Mouse (Mus musculus) thymus, postnatal 14 days (tissue): ENCODE data around the gene G6pc2.

Experiments used
- DNase-seq: peaks from one replicate; pipeline ENCODE4 v3.0.0; 2021

Gene G6pc2

GRCm38 (mm10) chr2:69210773-69211172, at the start of gene G6pc2:
Gene G6pc2, plus strand, starts transcription at chr2:69211073.
- DNase-seq, result no peak

DNA sequence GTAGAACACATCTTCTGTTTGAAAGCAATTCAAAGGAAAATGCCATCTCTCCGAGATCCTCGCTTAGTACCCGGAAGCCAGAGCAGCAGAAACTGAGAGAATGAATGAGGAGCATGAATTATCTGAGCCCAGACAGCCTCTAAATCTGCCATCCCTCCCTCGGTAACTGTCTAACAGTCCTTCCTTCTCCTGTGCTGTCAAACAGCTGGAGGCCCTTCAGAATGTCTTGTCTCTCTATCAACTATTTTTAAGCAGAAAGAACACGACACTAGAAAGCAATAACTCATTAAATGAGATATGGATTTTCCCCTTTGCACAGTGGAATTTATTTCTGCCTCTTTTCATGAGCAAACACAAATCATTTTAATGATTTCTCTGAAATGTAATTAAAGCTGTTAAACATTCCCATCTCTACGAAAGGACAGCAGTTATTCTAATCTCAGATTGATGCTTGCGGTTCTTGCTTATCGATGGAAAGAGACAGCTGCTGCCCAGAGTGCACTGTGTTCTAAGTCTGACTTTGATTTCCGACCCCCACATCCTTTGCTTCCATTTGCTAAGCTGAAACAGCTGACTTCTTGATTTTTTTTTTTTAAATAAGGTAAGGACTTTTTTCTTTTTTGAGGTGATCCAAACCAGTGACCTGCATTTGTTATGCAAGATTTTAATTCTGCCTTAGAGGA, 40.3 kb upstream of the G6pc2 start:
- no peak for DNase-seq

DNA sequence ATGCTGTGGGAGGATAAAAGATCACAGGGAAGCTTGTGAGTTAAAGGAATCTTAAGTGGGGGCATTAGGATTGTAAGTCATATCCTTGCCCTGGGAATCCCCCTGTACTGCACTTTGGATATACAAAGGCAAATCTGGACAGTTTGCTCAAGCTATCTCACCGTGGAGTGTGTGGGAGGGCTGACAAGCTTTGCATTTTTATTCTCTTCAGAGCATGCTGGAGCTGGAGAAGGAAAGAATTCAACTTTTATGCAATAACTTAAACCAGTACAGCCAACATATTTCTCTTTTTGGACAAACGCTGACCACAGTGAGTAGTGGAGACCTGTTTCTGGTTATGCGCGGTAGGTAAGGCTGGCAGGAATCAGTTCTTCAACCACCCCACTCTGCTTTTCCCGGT, 35.6 kb upstream of the G6pc2 start:
- DNase-seq, result no peak

GRCm38 (mm10) chr2:69179721-69180120, 31.2 kb upstream of the G6pc2 start:
- DNase-seq, result no peak

DNA sequence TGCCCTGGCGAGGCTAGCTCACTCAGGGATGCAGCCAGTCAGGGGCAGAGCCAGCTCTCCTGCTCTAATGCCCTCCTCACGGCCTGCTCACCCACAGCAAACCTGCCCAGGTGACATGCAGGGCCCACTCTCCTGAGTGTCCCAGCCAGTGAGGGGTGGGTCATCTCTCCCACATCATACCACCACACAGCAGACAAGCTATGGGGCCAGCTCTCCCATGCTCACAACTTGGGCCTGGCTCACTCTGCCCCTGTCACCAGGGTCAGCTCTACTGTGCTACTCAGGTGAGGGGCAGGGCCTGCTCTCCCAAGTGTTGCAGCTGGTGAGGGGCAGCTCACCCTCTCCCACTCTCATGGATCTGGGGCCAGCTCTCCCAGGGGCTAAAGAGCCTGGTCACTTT, 22.9 kb upstream of the G6pc2 start:
- no peak for DNase-seq

- DNase-seq, result no peak
Observed at GRCm38 (mm10) chr2:69188732-69189131, 22.1 kb upstream of the G6pc2 start.

DNA sequence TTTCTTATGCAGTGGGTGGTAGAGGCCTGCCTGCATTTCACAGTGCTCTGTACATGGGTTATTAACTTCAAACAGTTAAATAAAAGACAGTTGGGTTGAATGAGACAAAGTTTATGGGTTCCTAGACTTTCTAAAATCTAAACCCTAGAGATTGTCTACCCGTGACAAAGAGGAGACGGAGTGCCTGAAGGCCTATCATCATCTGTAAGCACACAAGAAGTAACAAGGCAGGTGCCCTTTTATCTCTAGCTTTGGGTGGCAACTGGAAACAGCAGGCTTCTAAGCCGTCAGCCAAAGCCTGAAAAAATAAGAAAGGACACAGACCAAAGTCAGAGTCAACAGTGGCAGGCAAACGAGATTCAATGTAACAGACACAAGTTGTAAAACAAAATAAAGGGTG, 21.7 kb upstream of the G6pc2 start:
- no peak for DNase-seq

DNA sequence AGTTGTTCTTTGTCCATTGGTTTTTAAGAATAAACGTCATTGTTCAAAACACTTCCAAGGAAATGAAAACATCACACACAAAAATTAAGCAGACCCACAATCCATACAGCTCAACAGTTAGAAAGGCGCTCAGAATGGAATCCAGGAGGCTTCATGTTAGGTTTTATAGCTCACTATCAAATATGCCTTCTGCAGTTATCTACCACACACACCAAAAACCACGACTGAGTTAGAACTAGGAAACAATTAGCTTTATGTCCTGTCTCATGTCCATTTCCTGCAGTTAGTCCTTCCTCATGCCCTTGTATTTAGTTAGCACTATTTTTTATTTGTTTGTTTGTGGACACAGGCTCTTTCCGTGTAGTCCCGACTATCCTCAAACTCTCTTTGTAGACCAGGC, 19.8 kb upstream of the G6pc2 start:
- no peak for DNase-seq

GRCm38 (mm10) chr2:69193555-69193954, 17.3 kb upstream of the G6pc2 start:
- DNase-seq, result no peak

DNA sequence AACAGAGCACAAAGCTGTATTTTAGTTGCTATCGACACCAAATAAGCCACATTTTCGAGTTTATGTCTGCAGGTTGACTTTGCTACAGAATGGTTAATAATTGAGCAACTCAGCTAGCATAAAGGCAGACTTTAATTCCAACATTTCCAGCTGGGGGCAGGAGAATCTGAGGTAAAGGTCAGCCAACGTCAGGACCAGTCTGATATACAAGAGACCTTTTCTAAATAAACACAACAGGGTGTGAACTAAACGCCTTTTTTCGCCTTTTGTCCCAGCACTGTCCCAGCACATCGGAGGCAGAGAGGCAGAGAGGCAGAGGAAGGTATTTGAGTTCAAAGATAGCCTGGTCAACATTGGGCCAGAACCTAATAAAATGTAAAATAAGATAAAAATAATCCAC, 5.7 kb upstream of the G6pc2 start:
- DNase-seq, result no peak

GRCm38 (mm10) chr2:69205791-69206351, 5.0 kb upstream of the G6pc2 start, which contains the start of gene Spc25:
Gene Spc25, minus strand, starts transcription at chr2:69206194.
- DNase-seq, result peak; percentile 91

DNA sequence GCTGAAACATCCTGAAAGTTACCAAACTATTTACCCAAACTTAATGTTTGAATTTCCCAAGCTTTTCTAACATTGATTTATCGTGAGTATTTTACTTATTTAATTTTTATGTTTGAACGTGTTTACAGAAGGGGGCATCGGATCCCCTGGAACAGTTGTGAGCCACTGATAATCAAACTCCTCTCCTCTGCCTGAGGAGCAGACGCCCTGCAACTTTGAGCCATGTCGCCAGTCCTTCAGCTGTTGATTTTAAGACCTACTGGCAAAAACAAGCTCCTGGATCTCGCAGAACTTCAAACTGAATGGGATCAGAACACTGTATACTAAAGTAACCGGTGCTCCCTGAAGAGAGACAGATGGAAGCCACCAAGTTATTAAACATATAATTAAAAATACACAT, 4.3 kb upstream of the G6pc2 start:
- DNase-seq, result no peak

DNA sequence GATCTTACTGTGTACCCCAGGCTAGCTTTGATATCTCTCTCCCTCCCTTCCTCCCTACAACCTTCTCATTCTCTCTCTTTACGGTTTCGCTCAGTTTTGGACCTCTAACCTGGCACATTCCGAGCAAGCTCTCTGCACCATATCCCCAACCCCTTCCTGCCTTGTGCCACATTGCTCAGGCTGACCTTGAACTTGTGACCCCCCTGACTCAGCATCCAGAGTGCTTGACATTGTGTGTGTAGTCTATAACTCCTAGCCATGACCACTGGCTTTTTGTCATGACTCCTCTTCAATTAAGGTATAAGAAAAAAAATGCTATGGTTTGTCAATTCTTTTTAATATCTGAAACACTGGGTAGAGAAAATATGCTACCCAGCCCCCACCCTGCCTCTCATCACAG, 1.2 kb upstream of the G6pc2 start:
- DNase-seq, result no peak

GRCm38 (mm10) chr2:69212652-69213051, 1.8 kb downstream of the G6pc2 start:
- no peak for DNase-seq

DNA sequence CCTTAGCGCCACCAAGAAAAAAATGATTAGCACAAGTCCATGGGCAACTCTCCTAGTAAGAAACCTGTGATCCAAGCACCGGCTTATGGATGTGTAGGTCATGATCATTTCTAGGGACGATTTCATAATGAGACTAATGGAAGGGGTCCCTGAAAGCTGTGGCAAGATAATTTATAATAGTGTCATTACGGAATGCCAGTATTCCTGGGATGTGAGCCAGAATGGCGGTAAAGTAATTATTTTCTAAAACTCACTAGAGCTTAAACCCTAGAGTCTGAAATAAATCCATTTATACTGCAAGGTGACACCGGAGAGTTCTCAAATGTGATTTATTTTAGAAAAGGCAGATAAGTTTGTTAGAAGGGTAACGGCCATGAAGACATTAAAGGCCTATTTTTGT, 4.4 kb downstream of the G6pc2 start:
- DNase-seq, result no peak

DNA sequence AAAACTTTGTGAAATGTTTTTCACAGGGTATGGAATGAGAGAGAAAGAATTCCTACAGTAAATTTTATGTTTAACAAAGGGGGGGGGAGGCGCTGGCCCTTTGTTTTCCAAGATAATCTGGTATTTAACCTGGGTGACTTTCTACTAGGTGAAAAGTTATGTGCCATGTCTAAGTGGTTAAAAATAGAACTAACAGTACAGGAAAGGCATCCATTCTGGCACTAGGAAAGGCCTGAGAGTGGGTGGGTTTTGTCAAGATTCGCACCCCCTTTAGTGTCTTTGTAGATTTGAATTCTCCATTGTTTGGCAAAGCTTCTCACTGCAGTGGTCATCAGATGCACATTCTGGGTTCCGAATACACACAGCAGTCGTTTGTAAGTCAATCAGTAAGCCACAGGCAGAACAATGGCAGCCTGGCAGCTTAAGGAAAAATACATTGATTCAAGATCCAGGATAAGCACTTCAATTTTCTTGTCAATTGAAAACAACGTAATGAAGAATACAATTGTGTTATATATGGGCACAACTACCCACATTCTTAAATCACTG, 11.1 kb downstream of the G6pc2 start:
- no peak for DNase-seq

DNA sequence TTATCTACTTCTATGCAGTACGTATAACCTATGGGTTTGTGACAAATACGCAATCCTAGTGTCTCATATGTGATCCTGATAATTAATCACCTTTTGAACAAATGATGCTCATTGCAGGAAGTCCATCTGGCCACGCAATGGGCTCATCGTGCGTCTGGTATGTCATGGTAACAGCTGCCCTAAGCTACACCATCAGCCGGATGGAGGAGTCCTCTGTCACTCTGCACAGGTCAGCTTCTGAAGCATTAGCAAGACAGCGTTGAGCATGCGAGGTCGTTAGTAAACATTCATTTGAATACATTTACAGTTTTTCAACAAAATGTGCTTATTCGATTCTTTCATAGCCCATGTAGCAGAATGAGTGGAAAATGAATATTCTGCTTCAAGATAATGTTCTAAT, 11.9 kb downstream of the G6pc2 start:
- no peak for DNase-seq

- DNase-seq, result no peak
Observed at GRCm38 (mm10) chr2:69224724-69225123, 13.9 kb downstream of the G6pc2 start.

DNA sequence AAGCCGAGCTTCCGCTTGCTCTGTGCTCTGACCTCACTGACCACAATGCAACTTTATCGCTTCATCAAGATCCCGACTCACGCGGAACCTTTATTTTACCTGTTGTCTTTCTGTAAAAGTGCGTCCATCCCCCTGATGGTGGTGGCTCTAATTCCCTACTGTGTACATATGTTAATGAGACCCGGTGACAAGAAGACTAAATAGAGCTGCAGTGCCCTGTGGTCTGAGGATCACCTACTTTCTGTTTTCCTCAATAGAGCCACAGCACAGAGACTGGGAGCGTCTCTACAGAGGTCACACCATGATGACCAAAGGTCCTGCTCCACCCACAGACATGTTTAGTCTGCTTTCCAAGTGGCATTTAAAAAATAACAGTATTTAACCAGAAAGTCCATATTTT, 16.0 kb downstream of the G6pc2 start:
- DNase-seq, result no peak

DNA sequence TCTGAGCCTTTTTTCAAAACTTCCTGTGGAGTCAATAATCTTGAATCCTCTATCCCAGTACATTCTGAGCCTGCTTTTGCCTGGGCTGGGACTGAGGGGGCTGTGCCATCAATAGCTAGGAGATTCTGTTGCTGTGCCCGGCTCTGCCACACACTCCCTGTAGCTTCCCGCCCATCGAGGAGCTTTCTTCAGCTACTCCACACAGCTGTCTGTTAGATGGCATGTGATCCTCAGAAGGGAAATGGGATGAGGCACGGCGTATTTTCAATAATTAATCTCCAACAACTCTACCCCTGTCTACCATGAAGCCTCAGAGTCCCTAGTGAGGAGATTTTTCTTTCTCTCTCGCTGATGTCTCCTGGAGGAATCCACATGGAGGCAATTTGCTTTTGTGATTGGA, 17.8 kb downstream of the G6pc2 start:
- DNase-seq, result no peak

DNA sequence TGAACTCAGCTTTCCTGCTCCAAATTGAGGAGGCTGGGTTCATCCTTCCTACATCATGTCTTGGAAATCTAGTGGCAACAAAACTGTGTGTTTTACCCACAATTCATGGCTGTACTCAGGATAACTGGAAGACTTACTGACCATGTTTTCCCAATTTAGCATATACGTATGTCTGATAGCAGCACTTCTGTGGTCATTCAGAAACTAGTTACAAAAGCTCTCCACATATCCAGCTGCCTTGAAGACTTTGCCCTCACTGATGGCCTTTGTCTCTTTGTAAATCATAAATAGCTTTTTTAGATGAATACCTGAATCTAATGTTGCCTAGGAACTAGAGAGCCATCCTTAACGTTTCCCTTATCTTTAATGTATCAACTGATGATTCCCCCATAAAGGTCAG, 19.3 kb downstream of the G6pc2 start:
- no peak for DNase-seq

- DNase-seq, result no peak
Observed at GRCm38 (mm10) chr2:69232101-69232500, 21.2 kb downstream of the G6pc2 start.

DNA sequence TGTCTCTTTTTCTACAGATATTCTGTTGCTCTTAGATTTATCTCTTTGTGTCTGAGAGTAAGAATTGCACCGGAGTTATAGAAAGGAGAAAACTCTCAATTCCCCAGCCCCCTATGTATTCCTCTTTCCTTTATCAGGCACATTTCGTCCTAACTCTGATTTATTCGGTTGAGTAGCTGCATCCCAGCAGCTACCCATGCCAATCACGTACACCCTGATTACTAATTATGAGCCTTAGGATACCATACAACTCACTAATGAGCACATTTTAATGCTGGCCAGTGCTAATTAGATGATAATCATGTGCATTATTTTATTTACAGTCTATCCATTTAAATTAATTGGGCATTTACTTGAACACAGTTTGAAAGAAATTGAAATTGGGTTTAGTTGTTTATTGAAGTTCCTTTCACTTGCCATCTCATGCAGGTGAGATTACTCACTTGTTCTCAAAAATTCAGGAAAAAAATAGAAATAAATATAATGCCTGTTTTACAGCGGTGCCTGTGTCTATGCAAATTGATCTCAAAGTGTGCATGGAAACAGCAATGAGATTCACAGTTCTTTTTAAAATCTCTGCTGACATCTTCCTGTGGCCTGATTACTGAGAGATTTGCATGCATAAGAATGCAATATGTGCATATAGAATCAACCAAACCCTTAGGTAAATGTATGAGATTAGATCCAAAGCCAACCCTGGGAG, 24.3 kb downstream of the G6pc2 start:
- DNase-seq, result no peak

DNA sequence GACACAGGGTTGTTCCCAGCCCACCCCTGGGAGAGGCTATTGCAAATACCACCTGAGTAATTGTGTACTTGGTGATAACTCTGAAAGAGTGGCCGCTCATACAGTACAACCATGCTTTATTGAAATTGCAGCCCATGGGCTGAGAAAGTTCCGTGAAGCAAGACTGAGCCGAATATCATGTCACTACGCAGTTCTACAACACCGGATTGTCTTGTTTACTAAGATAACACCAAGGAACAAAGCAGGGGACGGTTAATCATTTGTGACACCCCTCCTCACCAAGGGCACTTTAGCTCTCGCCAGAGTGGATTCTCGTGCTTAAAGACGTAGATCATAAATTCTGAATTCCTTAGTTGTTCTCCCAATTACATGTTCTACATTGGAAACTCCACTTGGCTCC, 28.4 kb downstream of the G6pc2 start:
- no peak for DNase-seq
